Mouse (Mus musculus) bone marrow macrophage, adult 2 months (primary cell): ENCODE data around the gene H6pd.

Experiments
- CTCF ChIP-seq: IDR thresholded peaks from 2 replicates; pipeline ENCODE4 v1.5.1; 2012; ENCODE audit warnings: low read depth, mild to moderate bottlenecking, low read length, moderate library complexity
- POLR2A ChIP-seq: IDR thresholded peaks from 2 replicates; pipeline ENCODE4 v1.6.1; 2012; ENCODE audit warnings: mild to moderate bottlenecking, low read depth, low read length, borderline replicate concordance

- TF ChIP-seq CTCF = peak; percentile 75
- TF ChIP-seq POLR2A = no peak
Observed at GRCm38 (mm10) chr4:150035280-150035679, 26.5 kb upstream of the H6pd start.
